ENCODE assay signal across 22 mouse cellular contexts in the genomic region with DNA sequence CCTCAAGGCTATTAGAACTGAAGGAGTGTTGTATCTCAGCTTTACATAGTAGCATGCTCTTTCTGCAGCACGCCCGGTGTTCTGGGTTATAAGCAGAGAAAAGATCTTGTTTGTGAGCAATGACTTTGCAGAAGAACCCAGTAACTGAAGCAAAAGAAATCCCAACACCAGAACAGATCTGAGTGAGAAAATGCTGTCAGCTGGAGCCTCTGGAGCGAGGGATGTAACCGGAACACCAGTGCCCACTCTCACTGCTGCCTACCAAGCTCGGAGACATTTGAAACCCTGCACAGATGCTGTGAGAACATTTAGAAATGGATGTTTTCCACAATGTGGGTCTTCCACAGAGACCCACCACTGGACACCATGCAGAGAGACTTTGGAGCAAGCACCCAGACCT. TPM values are rescaled to one million over a fixed set of nuclear protein-coding genes. Genes with fewer than 3 reads are reported as not detected.
DNase-seq lines count a peak whose midpoint lies in the region.
"Had no signal": no experiment of that assay in that cellular context is flagged by ENCODE, and none has a peak within 500 bp of the region (broad histone marks: within the 10 kb centered on the region; RNA-seq: fewer than 3 reads in every experiment).

No protein-coding gene starts in this region.

- peak; percentile 19 to 33 for DNase-seq in frontal cortex, postnatal 36 days (ENCODE audit: low spot score in 2 of 2)
- no peak for DNase-seq in frontal cortex, postnatal 10 days (ENCODE audit: low spot score in 2 of 2)
- DNase-seq in left cerebral cortex, postnatal 25 days (ENCODE audit: low spot score in 2 of 2) = peak; percentile 7 to 65
- no peak for DNase-seq in left cerebral cortex, adult 8-10 months (ENCODE audit: low spot score in 2 of 2)
- peak; percentile 65 for DNase-seq in brain, adult 2 months (ENCODE audit: low read depth, low spot score)
- no peak for DNase-seq in gastrocnemius, postnatal 25 days
- DNase-seq: adrenal gland, postnatal 10 days; adrenal gland, postnatal 36 days; B cell, adult 2 months; cerebellum, adult 11 months; cerebellum, adult 2 months; cerebellum, adult 9-11 months; cerebellum, postnatal 25 days; embryo, embryonic 11 days; gastrocnemius, postnatal 10 days had no signal

- intact Hi-C loops in left cerebral cortex, postnatal 25 days (cut with DNase I) = loop anchor here (5.0 kb wide), 1 partner anchor 37 kb away; no protein-coding TSS in a partner anchor

RNA-seq across cellular contexts. Expression of gene Sec62, which starts 18.0 kb away (rescaled TPM):
- 100 to 1,000 TPM; 115 to 117 TPM for total RNA-seq in left cerebral cortex, postnatal 25 days (2021)
- 100 to 1,000 TPM; 101 to 107 (median 103) TPM for total RNA-seq in left cerebral cortex, adult 8-10 months (2022)
- total RNA-seq in gastrocnemius, postnatal 25 days (2021) = 10 to 100 TPM; 26.7 to 29.6 TPM

RNA-seq across cellular contexts. Expression of gene Samd7, which starts 28.6 kb away (rescaled TPM):
- not detected for total RNA-seq in left cerebral cortex, postnatal 25 days (2021)
- under 1 TPM in 1 of 4 experiments, not detected in 3; 0.27 TPM for total RNA-seq in left cerebral cortex, adult 8-10 months (2022)
- not detected for total RNA-seq in gastrocnemius, postnatal 25 days (2021)
- total RNA-seq: adrenal gland, adult 18-20 months; adrenal gland, postnatal 36 days; CH12.LX; common myeloid progenitor, adult 5-6 weeks; gastrocnemius, adult 18-20 months; heart, adult 8-10 months; heart, postnatal 25 days; hematopoietic stem cell, adult 5-6 weeks had no signal

Comparison
In these comparisons a context has a peak if more than half of its experiments do, and no peak if none do; other contexts are left out.
1. DNase-seq: peak in frontal cortex, postnatal 36 days (2 of 2), left cerebral cortex, postnatal 25 days (2 of 2) and brain, adult 2 months (single experiment); none in frontal cortex, postnatal 10 days (0 of 2), left cerebral cortex, adult 8-10 months (0 of 2) and gastrocnemius, postnatal 25 days (single experiment).